Mouse (Mus musculus) C2C12 (cell line): ENCODE data around the gene Cat.

Experiments used
- CTCF ChIP-seq: IDR thresholded peaks from one replicate; pipeline ENCODE4 v1.5.1; 2011; ENCODE audit not compliant: control insufficient read depth, insufficient read depth, insufficient read length
- MAX ChIP-seq: IDR thresholded peaks from one replicate; pipeline ENCODE4 v1.6.1; 2011; ENCODE audit warnings: mild to moderate bottlenecking, control low read depth

GRCm38 (mm10) chr2:103446326-103446725 is 38.6 kb downstream of the Cat start:
- TF ChIP-seq CTCF, result no peak
- no peak for TF ChIP-seq MAX
